Comparison of ENCODE assay signal across 10 mouse cellular contexts in genomic region chr12:81108600-81109011, GRCm38 (mm10).
DNase-seq lines count a peak whose midpoint lies in the region; ATAC-seq lines count a peak whose summit lies in the region.
"Had no signal": no experiment of that assay in that cellular context is flagged by ENCODE, and none has a peak within 500 bp of the region (broad histone marks: within the 10 kb centered on the region; RNA-seq: fewer than 3 reads in every experiment).

No protein-coding gene starts in this region.

- intact Hi-C loops in heart, postnatal 14 days (cut with DNase I): loop anchor here (5.0 kb wide), 1 partner anchor 49 kb away; no protein-coding TSS in a partner anchor
- intact Hi-C loops in gastrocnemius, postnatal 14 days (cut with DNase I; ENCODE audit: low total_unique reads): no loop called here

- H3K27me3 ChIP-seq in liver, embryonic 15.5 days: no peaks in the 10 kb centered on the region
- no peaks in the 10 kb centered on the region for H3K27me3 ChIP-seq in midbrain, embryonic 16.5 days (ENCODE audit: control insufficient read depth, insufficient read depth, low read depth, low read length)

- peak; percentile 94 for DNase-seq in heart, adult 11 months
- no peak for DNase-seq in heart, postnatal 14 days
- peak; percentile 65 for DNase-seq in embryo, embryonic 9.5 days (ENCODE audit: extremely low spot score)
- no peak for DNase-seq in gastrocnemius, postnatal 14 days
- DNase-seq in T-cell, adult 2 months (ENCODE audit: low spot score): no peak
- DNase-seq: gastrocnemius, postnatal 36 days; kidney, postnatal 25 days had no signal

- no peaks in the 10 kb centered on the region for H3K9me3 ChIP-seq in liver, embryonic 15.5 days (replicated peaks)
- no peaks in the 10 kb centered on the region for H3K9me3 ChIP-seq in midbrain, embryonic 16.5 days (replicated peaks; ENCODE audit: control insufficient read depth, low read length, poor library complexity, severe bottlenecking)

- H3K27ac ChIP-seq in liver, embryonic 15.5 days (replicated peaks): no peak overlapping the region
- no peak overlapping the region for H3K27ac ChIP-seq in midbrain, embryonic 16.5 days (ENCODE audit: low read length)

- ATAC-seq in liver, embryonic 15.5 days (ENCODE audit: insufficient read depth): peak; percentile 53
- ATAC-seq in midbrain, embryonic 16.5 days: no peak
- ATAC-seq in monocyte, adult 5-6 weeks (replicated peaks; ENCODE audit: insufficient number of reproducible peaks, low FRiP score, low TSS enrichment, poor library complexity, severe bottlenecking): no peak

- no peaks in the 10 kb centered on the region for H3K36me3 ChIP-seq in liver, embryonic 15.5 days (replicated peaks)
- H3K36me3 ChIP-seq in midbrain, embryonic 16.5 days (ENCODE audit: control insufficient read depth, insufficient read depth, low read length): no peaks in the 10 kb centered on the region

- no peak overlapping the region for H3K4me2 ChIP-seq in liver, embryonic 15.5 days
- H3K4me2 ChIP-seq in midbrain, embryonic 16.5 days (ENCODE audit: low read length): no peak overlapping the region

- WGBS in liver, embryonic 15.5 days (ENCODE audit: insufficient replicate concordance): 36% methylated on average over 7 of the region's 7 CpGs
- 31% methylated on average over 7 of the region's 7 CpGs for WGBS in midbrain, embryonic 16.5 days

- H3K4me1 ChIP-seq in liver, embryonic 15.5 days (replicated peaks): 0 out of 2 replicates have a peak, but pooled peaks cover 3% of the 10 kb centered on the region
- H3K4me1 ChIP-seq in midbrain, embryonic 16.5 days (ENCODE audit: control insufficient read depth, insufficient read depth, low read length): peaks cover 6% of the 10 kb centered on the region; the same call in 1 of the 2 replicates

- H3K4me3 ChIP-seq in liver, embryonic 15.5 days (replicated peaks): no peak overlapping the region
- no peak overlapping the region for H3K4me3 ChIP-seq in midbrain, embryonic 16.5 days (ENCODE audit: low read depth, low read length)

- no peak overlapping the region for H3K9ac ChIP-seq in liver, embryonic 15.5 days
- H3K9ac ChIP-seq in midbrain, embryonic 16.5 days (ENCODE audit: low read depth, low read length): peak overlapping the region; percentile 21; the same call in 1 of the 2 replicates

Comparison
In these comparisons a context has a peak if more than half of its experiments do, and no peak if none do; other contexts are left out.
1. DNase-seq: peak in heart, adult 11 months (single experiment) and embryo, embryonic 9.5 days (single experiment); none in heart, postnatal 14 days (0 of 2), gastrocnemius, postnatal 14 days (single experiment) and T-cell, adult 2 months (single experiment).